Mouse (Mus musculus) T-helper 1 cell (primary cell): Measurements from ENCODE around the gene Tmem97.

ENCODE experiments used
- in situ Hi-C: fragments of 300-600 bp; cut with MboI, MseI; formaldehyde crosslinking; loops from one replicate; pipeline ENCODE4 v1.15.1; 2025; ENCODE audit warnings: high pct_unique_total_duplicates

The Tmem97 gene

GRCm38 (mm10) chr11:78513106-78513790, 37.3 kb downstream of the Tmem97 start:
- in situ Hi-C loops = no loop called here

- in situ Hi-C loops = no loop called here
Measured at GRCm38 (mm10) chr11:78512025-78512957, 38.3 kb downstream of the Tmem97 start, which contains the start of the genes Tmem199 and Poldip2. Gene Tmem199, minus strand, starts transcription at chr11:78512172. Gene Poldip2, plus strand, starts transcription at chr11:78512193.

- in situ Hi-C loops = loop anchor here (10.0 kb wide), 1 partner anchor 1456 kb away; the partner anchor contains the start of gene Utp6
Measured at GRCm38 (mm10) chr11:78509148-78509547, 41.4 kb downstream of the Tmem97 start.

GRCm38 (mm10) chr11:78505430-78505829, 45.1 kb downstream of the Tmem97 start:
- in situ Hi-C loops = loop anchor here (10.0 kb wide), 1 partner anchor 1459 kb away; the partner anchor contains the start of gene Utp6

DNA sequence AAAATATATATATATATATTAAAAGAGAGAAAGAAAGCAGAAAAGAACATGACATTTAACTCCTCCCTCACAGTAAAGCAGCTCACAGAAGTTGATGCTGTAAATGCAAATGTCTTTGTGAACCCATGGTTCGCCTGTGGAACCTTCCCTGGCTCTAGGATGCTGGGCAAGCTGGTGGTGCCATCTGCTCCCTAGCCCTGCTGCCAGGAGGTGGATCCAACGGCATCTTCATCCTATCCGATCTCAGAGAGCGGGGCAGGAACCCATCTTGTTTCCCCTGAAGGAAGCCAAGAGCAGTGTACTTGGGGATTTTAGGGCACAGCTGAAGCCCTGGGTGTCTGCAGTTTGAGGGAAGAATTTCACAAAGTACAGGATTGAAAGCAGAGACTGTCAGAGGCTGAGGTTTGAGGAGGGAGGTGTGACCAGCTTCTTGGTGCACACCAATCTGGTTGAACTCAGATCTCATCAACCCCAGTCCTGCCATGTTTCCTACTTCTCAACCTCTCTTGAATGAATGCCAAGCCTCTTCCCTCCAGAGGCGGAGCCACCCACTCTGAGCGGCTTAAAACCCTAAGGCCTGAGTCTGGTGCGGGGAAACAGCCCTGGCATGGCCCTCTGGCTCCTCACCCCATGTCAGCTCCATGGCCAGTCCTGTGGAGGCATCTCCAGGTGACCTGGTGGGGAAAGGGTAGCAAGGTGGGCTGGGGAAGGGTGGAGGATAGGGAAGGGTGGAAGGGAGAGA, 47.5 kb downstream of the Tmem97 start, which contains the start of gene Sebox:
Gene Sebox (plus strand): TSS at position 539 of the 742 bp plus-strand sequence.
- in situ Hi-C loops = loop anchor here (10.0 kb wide), 1 partner anchor 1462 kb away; the partner anchor contains the start of gene Utp6

DNA sequence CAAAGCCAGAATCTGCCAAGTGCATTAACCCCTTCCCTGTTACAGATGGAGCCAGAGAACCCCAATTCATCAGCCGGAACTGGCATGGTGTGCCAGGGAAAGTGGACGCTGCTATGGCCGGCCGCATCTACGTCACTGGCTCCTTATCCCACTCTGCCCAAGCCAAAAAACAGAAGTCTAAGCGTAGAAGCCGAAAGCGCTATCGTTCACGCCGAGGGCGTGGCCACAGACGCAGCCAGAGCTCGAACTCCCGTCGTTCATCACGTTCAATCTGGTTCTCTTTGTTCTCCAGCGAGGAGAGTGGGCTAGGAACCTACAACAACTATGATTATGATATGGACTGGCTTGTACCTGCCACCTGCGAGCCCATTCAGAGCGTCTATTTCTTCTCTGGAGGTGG, 49.0 kb downstream of the Tmem97 start:
- in situ Hi-C loops = loop anchor here (10.0 kb wide), 1 partner anchor 1463 kb away; the partner anchor contains the start of gene Utp6

- in situ Hi-C loops = loop anchor here (10.0 kb wide), 1 partner anchor 1464 kb away; the partner anchor contains the start of gene Utp6
Measured at GRCm38 (mm10) chr11:78500623-78501202, 49.9 kb downstream of the Tmem97 start.

- in situ Hi-C loops = no loop called here
Measured at GRCm38 (mm10) chr11:78499543-78499942, 51.0 kb downstream of the Tmem97 start.

DNA sequence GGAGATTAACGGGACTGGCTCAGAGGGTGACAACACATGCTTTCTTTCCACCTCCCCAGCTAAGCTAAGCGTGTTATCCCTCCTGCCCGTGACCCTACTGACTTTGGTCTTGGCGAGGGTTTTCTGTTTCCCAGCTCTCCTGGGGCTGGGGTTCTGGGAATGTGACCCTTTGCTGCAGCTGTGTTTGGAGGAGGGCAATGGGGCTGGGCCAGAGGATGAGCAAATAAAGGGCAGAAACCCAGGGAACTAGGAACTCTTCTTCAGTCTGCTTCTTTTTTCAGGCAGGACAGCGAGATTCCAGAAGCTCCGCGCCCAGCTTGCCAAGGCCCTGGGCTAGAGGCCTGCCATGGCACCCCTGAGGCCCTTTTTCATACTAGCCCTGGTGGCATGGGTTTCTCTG, 51.6 kb downstream of the Tmem97 start, which contains the start of gene Vtn:
Gene Vtn (plus strand): TSS at position 88 of the 400 bp plus-strand sequence.
- in situ Hi-C loops = no loop called here

DNA sequence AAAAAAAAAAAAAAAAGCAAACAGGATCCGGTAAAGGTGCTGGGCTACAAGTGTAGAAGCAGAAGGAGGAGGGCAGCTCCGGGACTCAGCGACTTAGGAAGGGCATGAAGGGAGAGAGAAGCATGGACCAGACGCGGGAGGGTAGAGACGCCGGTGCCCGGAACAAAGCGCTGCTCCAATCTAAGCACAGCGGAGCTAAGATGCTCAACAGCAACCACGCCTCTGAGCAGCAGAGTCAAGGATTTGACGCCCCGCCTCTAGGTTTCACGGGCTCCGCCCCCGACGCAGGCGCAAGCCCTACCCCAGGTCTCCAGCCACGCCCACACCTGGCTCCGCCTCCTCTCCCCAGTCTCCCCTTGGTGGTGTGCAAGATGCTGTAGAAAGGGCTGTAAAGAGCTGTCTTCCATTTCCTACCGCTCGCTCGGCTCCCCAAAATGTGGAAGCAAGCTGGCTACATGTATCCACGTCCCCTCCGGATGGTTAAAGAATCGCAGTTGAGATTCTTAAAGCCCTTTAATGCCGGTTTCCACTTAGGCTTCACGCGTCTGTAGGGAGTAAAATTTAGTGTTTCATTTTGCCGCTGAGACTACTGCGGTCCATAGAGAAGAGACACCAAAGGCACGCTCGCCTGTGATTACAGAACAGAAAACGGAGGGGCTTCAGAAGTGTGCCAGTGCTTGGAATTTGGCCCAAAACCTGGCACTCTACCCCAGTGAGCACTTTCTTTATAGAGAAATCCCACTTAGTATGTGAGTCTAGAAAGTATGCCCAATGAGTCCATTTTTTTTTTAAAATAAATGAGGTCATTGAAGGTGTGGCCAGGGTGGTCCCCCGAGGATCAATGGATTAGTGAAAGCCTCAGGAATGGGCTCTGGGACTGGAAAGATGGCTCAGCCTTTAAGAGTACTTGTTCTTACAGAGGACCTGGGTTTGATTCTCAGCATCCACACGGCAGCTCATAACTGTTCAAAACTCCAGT, 52.7 kb downstream of the Tmem97 start, which contains the start of gene Sarm1:
Gene Sarm1 (minus strand): TSS at position 211 of the 979 bp plus-strand sequence.
- in situ Hi-C loops = no loop called here

DNA sequence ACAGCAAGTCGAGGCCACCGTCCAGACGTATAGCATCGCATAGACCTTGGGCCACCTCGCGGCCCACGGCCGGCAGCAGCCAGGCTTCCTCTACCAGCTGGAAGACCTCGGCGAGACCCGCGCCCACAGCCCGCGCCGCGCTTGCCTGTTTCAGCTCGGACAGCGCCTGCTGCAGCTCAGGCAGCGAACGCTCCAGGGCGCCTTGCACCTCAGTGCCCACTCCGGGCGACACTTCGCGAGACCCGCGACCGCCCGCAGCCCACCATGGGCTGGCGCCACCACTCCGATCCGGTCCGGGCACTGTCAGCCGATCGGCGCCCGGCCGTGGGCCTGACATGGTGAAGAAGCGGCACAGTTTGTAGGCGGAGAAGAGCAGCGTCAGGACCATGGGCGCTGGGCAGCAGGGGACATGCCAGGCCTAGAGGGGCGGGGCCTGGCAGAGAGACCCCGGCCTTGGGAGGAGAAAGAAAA, 53.5 kb downstream of the Tmem97 start:
- in situ Hi-C loops = no loop called here

GRCm38 (mm10) chr11:78495904-78496303, 54.7 kb downstream of the Tmem97 start:
- in situ Hi-C loops = no loop called here
